Mouse (Mus musculus) heart, embryonic 12.5 days (tissue): Measurements from ENCODE around the gene C130074G19Rik. TPM values are rescaled to one million over a fixed set of nuclear protein-coding genes. Genes with fewer than 3 reads are reported as not detected.
A peak's percentile ranks its signal among the peaks of the same experiment; 100 is the strongest.

Experiments
- ATAC-seq: fragments of 200-750 bp; cut with Nextera tagmentation; 2 replicates; pipeline ENCODE4 v1.8.0; 2017; ENCODE audit warnings: moderate TSS enrichment, moderate library complexity; ENCODE audit not compliant: insufficient number of reproducible peaks, low FRiP score
- H3K27ac ChIP-seq: fragments of 300-500 bp; sonication (generic); 2 replicates; pipeline ENCODE4 v1.5.1; 2016; ENCODE audit warnings: mild to moderate bottlenecking, moderate library complexity; ENCODE audit not compliant: poor library complexity, severe bottlenecking
- H3K27me3 ChIP-seq: fragments of 300-500 bp; sonication (generic); replicated peaks from 2 replicates; pipeline ENCODE4 v1.6.1; 2016; ENCODE audit warnings: mild to moderate bottlenecking, moderate library complexity
- H3K36me3 ChIP-seq: fragments of 300-500 bp; sonication (generic); 2 replicates; pipeline ENCODE4 v1.6.1; 2016; ENCODE audit warnings: mild to moderate bottlenecking, moderate library complexity
- H3K4me1 ChIP-seq: fragments of 300-500 bp; sonication (generic); replicated peaks from 2 replicates; pipeline ENCODE4 v1.6.1; 2016; ENCODE audit warnings: mild to moderate bottlenecking
- H3K4me2 ChIP-seq: fragments of 300-500 bp; sonication (generic); 2 replicates; pipeline ENCODE4 v1.6.1; 2016; ENCODE audit warnings: mild to moderate bottlenecking, moderate library complexity
- H3K4me3 ChIP-seq: fragments of 300-500 bp; sonication (generic); 2 replicates; pipeline ENCODE4 v1.5.1; 2016; ENCODE audit warnings: mild to moderate bottlenecking
- H3K9ac ChIP-seq: fragments of 300-500 bp; sonication (generic); 2 replicates; pipeline ENCODE4 v1.6.1; 2016; ENCODE audit warnings: mild to moderate bottlenecking, moderate library complexity
- H3K9me3 ChIP-seq: fragments of 300-500 bp; sonication (generic); replicated peaks from 2 replicates; pipeline ENCODE4 v1.6.1; 2016; ENCODE audit warnings: mild to moderate bottlenecking, moderate library complexity
- WGBS: fragments of 180-500 bp; shearing (Covaris S2); methylation state at CpG from one replicate; pipeline ENCODE4 v1.1.7; 2016; 5-methylcytosine and 5-hydroxymethylcytosine counted together
- polyA plus RNA-seq: library from polyadenylated mRNA; unstranded; fragments of >200 nt; fragmentation: Nextera tagmentation; extraction: Ambion mirVana; gene quantifications from 2 replicates; pipeline ENCODE4 v1.2.1, GENCODE M21; 2016

Gene C130074G19Rik
- polyA plus RNA-seq = 0.51 and 0.60 TPM in 2 replicates

DNA sequence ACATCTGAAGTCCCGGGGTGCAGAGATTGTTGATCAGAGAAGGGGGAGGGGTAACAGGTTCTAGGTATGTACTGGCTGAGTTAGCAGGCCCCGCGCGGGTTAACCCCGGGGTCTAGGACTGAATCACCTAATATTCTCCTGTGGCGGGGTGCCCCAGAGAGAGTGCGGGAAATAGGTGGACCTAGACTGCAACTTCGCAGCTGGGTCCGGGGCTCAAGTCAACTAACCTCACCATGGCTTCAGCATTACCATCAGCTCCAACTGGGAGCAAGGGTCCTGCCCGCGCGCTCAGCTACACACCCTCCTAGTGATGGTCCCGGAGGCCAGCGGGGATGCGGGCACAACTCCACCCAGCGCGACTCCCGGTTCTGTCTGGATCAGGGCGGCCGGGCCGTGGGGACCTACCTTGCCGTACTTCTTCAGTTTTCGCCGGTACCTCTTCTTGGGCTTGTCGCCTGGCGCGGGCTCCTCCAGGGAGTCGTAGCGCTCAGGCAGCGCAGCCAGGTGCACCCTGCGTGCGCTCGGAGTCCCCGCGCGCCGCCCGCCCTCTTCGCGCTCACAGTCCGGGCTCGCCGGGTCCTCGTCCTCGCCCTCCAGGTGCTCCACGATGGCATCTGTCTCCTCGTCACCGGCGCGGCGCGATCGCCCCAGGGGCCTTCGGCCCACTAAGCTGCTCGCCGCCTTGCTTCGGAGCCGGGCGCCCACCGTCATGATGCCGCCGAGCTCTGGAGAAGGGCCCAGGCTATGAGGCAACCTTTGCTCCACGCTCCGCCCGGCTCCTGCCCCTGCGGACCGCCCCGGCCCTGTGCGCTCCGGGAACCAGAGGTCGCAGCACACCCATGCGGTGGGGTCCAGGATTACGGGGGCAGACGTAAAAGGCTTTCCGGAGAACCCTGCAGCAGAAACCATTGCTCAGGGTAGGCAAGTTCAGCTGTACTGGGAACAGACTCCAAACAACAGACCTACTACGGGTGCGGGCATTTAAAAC is at the start of gene C130074G19Rik:
Gene C130074G19Rik, minus strand, starts transcription at position 938 of the 988 bp plus-strand sequence.
- peak within 1 kb of the TSS; percentile 56 for H3K4me3 ChIP-seq
- H3K4me2 ChIP-seq = peak within 1 kb of the TSS; percentile 94
- no peak within 1 kb of the TSS for H3K27ac ChIP-seq
- peak within 1 kb of the TSS; percentile 67 for H3K9ac ChIP-seq
- peak; percentile 89 for ATAC-seq
- H3K4me1 ChIP-seq = peaks cover 14% of the 10 kb centered on the region; the same call in 1 of the 2 replicates
- no peaks in the 10 kb centered on the region for H3K9me3 ChIP-seq
- 2% methylated on average over 77 of the region's 77 CpGs for WGBS
- H3K27me3 ChIP-seq = peaks cover 33% of the 10 kb centered on the region
- no peaks in the 10 kb centered on the region for H3K36me3 ChIP-seq

- peaks cover 7% of the 10 kb centered on the region for H3K36me3 ChIP-seq
- 82% methylated on average over 6 of the region's 6 CpGs for WGBS
These were observed 48.1 kb upstream of the C130074G19Rik start for GRCm38 (mm10) chr1:184931097-184931496.

GRCm38 (mm10) chr1:184928382-184928781 is 45.4 kb upstream of the C130074G19Rik start:
- H3K9me3 ChIP-seq = no peaks in the 10 kb centered on the region
- H3K9ac ChIP-seq = no peak overlapping the region
- H3K36me3 ChIP-seq = peaks cover 10% of the 10 kb centered on the region
- no peaks in the 10 kb centered on the region for H3K27me3 ChIP-seq
- no peak overlapping the region for H3K4me2 ChIP-seq
- H3K4me1 ChIP-seq = peaks cover 7% of the 10 kb centered on the region; the same call in 1 of the 2 replicates
- no peak for ATAC-seq
- no peak overlapping the region for H3K4me3 ChIP-seq
- H3K27ac ChIP-seq = no peak overlapping the region
- 83% methylated on average over 1 of the region's 1 CpGs for WGBS

More at GRCm38 (mm10) chr1:184931097-184931496, 48.1 kb upstream of the C130074G19Rik start:
- H3K4me2 ChIP-seq = no peak overlapping the region
- no peak overlapping the region for H3K4me3 ChIP-seq
- ATAC-seq = no peak
- H3K9ac ChIP-seq = no peak overlapping the region
- no peaks in the 10 kb centered on the region for H3K27me3 ChIP-seq
- no peaks in the 10 kb centered on the region for H3K9me3 ChIP-seq
- H3K27ac ChIP-seq = no peak overlapping the region
- H3K4me1 ChIP-seq = peaks cover 12% of the 10 kb centered on the region; the same call in 1 of the 2 replicates

DNA sequence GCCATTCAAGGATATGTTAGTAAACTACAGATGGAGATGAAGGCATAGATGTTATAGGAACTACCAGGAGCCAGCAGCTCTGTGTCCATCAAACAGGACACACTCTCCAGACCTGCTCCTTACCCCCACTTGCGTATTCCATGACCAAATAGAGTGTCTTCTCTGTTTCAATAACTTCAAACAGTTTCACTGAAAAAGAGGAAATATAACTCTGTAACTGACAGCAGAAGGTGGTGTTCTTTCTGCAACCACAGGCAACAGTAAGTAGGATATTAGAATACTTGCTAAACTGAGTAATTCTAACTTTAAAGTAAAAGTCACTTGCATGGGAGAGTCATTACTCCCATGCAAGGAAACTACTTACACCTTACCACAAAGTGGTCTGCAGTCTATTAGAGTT is 44.9 kb upstream of the C130074G19Rik start:
- 88% methylated on average over 1 of the region's 1 CpGs for WGBS
- no peak overlapping the region for H3K27ac ChIP-seq
- no peaks in the 10 kb centered on the region for H3K9me3 ChIP-seq
- no peak overlapping the region for H3K4me3 ChIP-seq
- H3K4me2 ChIP-seq = no peak overlapping the region
- no peak for ATAC-seq
- no peaks in the 10 kb centered on the region for H3K27me3 ChIP-seq
- 0 out of 2 replicates have a peak overlapping the region, but pooled peaks have one; percentile 12 for H3K9ac ChIP-seq
- peaks cover 7% of the 10 kb centered on the region; the same call in 1 of the 2 replicates for H3K4me1 ChIP-seq
- H3K36me3 ChIP-seq = peaks cover 12% of the 10 kb centered on the region

- no peaks in the 10 kb centered on the region for H3K27me3 ChIP-seq
- 85% methylated on average over 13 of the region's 13 CpGs for WGBS
- H3K4me2 ChIP-seq = no peak overlapping the region
- no peaks in the 10 kb centered on the region for H3K9me3 ChIP-seq
- H3K4me3 ChIP-seq = no peak overlapping the region
- no peak overlapping the region for H3K9ac ChIP-seq
- H3K4me1 ChIP-seq = no peaks in the 10 kb centered on the region
- ATAC-seq = no peak
- H3K27ac ChIP-seq = no peak overlapping the region
- H3K36me3 ChIP-seq = peaks cover 36% of the 10 kb centered on the region
These were observed 39.8 kb upstream of the C130074G19Rik start for GRCm38 (mm10) chr1:184922824-184923223.

- no peak for ATAC-seq
- no peak overlapping the region for H3K4me2 ChIP-seq
- H3K27me3 ChIP-seq = no peaks in the 10 kb centered on the region
- H3K4me3 ChIP-seq = no peak overlapping the region
- H3K36me3 ChIP-seq = peaks cover 37% of the 10 kb centered on the region
- H3K27ac ChIP-seq = no peak overlapping the region
- WGBS = 70% methylated on average over 5 of the region's 5 CpGs
- H3K9me3 ChIP-seq = no peaks in the 10 kb centered on the region
- no peaks in the 10 kb centered on the region for H3K4me1 ChIP-seq
- H3K9ac ChIP-seq = no peak overlapping the region
These were observed 37.0 kb upstream of the C130074G19Rik start for GRCm38 (mm10) chr1:184920057-184920456.

GRCm38 (mm10) chr1:184918227-184918888 is 35.3 kb upstream of the C130074G19Rik start:
- Histone ChIP-seq H3K4me1 (no peaks in the 10 kb centered on the region), H3K36me3 (peaks cover 39% of the 10 kb centered on the region), H3K27me3 (no peaks in the 10 kb centered on the region), H3K4me2 (no peak overlapping the region), H3K27ac (no peak overlapping the region), H3K9ac (no peak overlapping the region), H3K4me3 (no peak overlapping the region), H3K9me3 (no peaks in the 10 kb centered on the region)
- ATAC-seq = no peak
- WGBS = 85% methylated on average over 5 of the region's 5 CpGs

- no peak overlapping the region for H3K27ac ChIP-seq
- no peaks in the 10 kb centered on the region for H3K27me3 ChIP-seq
- ATAC-seq = no peak
- no peaks in the 10 kb centered on the region for H3K4me1 ChIP-seq
- no peak overlapping the region for H3K9ac ChIP-seq
- H3K36me3 ChIP-seq = peaks cover 40% of the 10 kb centered on the region
- no peak overlapping the region for H3K4me3 ChIP-seq
- WGBS = 91% methylated on average over 18 of the region's 18 CpGs
- H3K4me2 ChIP-seq = no peak overlapping the region
- H3K9me3 ChIP-seq = no peaks in the 10 kb centered on the region
These were observed 29.3 kb upstream of the C130074G19Rik start for GRCm38 (mm10) chr1:184912336-184912735.

DNA sequence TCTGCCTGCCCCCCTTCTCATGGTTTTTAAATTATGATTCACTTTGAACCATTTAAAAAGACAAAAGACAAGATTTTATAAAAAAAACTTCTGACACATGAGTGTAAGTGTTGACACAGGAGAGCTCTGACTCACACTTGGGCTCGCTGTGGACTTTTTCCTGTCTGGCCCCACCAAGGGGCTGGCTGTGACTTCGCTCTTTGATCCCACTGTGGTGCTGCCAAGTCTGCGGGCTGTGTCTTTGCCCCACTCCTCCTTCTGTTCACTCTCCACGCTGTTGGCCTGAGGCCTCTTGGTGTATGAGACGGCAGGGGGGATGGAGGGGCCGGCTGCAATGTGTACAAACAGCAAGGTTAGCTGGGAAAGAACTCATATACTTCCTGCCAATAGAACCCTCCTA is 28.8 kb upstream of the C130074G19Rik start:
- no peak overlapping the region for H3K4me3 ChIP-seq
- H3K27me3 ChIP-seq = no peaks in the 10 kb centered on the region
- H3K9ac ChIP-seq = no peak overlapping the region
- no peak overlapping the region for H3K27ac ChIP-seq
- no peaks in the 10 kb centered on the region for H3K4me1 ChIP-seq
- H3K9me3 ChIP-seq = no peaks in the 10 kb centered on the region
- 59% methylated on average over 6 of the region's 6 CpGs for WGBS
- H3K4me2 ChIP-seq = no peak overlapping the region
- ATAC-seq = no peak
- peaks cover 42% of the 10 kb centered on the region for H3K36me3 ChIP-seq

DNA sequence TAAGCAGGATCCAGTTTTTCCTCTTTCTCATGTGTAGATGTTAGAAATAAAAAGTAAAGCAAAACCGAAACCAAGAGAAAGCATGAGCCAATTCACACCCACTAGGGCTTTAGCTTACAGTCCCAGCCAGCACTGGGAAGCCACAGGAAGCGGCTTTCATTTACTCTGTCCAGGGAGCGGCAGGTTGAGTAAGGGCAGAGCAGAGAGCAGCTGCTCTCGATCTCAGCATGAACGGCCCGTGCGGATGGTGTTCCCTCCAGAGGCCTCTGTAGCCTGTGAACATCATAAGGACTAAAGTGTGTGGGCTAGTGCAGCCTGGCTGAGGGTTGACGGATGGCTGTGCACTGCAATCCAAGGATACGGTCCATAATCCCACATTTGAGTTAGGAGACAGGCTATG is 25.5 kb upstream of the C130074G19Rik start:
- H3K9ac ChIP-seq = no peak overlapping the region
- H3K4me2 ChIP-seq = no peak overlapping the region
- ATAC-seq = no peak
- H3K4me1 ChIP-seq = no peaks in the 10 kb centered on the region
- no peaks in the 10 kb centered on the region for H3K9me3 ChIP-seq
- no peaks in the 10 kb centered on the region for H3K27me3 ChIP-seq
- 75% methylated on average over 9 of the region's 9 CpGs for WGBS
- H3K4me3 ChIP-seq = no peak overlapping the region
- H3K27ac ChIP-seq = no peak overlapping the region
- H3K36me3 ChIP-seq = peaks cover 52% of the 10 kb centered on the region
